Mouse (Mus musculus): ENCODE measurements at regions not wholly inside any gene's neighbourhood (a gene's known extent, or its start where the extent isn't known, plus 50 kb on each side); places are given as distances from the start of the nearest gene placed in this dataset.

DNA sequence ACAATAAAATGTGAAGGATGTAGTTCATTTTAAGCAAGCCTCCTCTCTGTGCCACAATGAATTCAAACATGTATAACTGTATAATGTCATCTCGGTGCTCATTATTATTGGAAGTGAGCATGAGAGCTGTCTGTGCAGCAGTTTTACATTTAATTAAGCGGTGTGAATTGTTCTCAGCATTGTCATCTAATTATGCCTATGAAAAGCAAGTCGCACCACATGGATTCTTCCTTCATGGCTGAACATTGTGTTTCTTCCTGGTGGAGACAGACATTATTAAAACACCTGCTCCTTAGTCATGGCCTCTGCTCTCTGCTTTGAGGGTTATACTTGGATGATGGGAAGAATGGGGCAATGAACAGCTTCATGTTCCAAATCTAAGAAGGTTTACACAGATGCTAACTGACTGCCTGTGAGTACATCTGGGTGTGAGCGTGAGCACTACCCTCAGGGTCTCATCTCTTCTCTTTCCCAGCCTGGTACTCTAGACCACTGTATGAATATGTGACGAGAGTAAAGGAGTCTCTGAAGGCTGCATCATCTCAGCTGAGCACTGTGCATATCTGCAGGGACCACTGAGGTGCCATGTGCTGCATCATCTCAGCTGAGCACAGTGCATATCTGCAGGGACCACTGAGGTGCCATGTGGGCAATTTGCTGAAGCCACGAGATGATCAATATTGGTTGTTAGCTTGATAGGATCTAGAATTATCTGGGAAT is 628.6 kb upstream of the Chrm3 start:
- TF ChIP-seq POU5F1 (IDR thresholded peaks at IDR 0.05; ENCODE audit: borderline replicate concordance, low read length): no peak
- TF ChIP-seq CTCF (conservative IDR thresholded peaks at IDR 0.05; ENCODE audit: low read length): no peak
